Mouse (Mus musculus) spleen, postnatal 36 days (tissue): ENCODE measurements around the gene Srsf7.
"Not testable (repeated sequence)": the region's sequence is repeated elsewhere in the genome, so short reads cannot be mapped to it uniquely, and the experiment has no call there.

Experiments used
- DNase-seq, 2 experiments: peaks; one replicate each; pipeline ENCODE4 v3.0.0; 2022; ENCODE audit warnings: low spot score in 2 of 2, mixed read lengths in 1 of 2

Srsf7 gene

GRCm38 (mm10) chr17:80199160-80199778 is 7.8 kb downstream of the Srsf7 start:
- DNase-seq = no peak

- DNase-seq = no peak
These were observed 14.0 kb downstream of the Srsf7 start for GRCm38 (mm10) chr17:80193075-80193474.

- DNase-seq = no peak
These were observed 23.5 kb downstream of the Srsf7 start for GRCm38 (mm10) chr17:80183615-80184014.

- DNase-seq = no peak
These were observed 26.6 kb downstream of the Srsf7 start for GRCm38 (mm10) chr17:80180468-80180867.

- peak; percentile 66 to 68 for DNase-seq
These were observed 27.1 kb downstream of the Srsf7 start for GRCm38 (mm10) chr17:80179959-80180358.

- DNase-seq = not testable (repeated sequence)
These were observed 28.3 kb downstream of the Srsf7 start for GRCm38 (mm10) chr17:80178846-80179245.

- no peak for DNase-seq
These were observed 31.1 kb downstream of the Srsf7 start for GRCm38 (mm10) chr17:80175966-80176365.

GRCm38 (mm10) chr17:80175386-80175739 is 31.7 kb downstream of the Srsf7 start:
- DNase-seq = peak; percentile 13 to 25

GRCm38 (mm10) chr17:80174699-80175385 is 32.3 kb downstream of the Srsf7 start:
- peak; percentile 20 to 22 for DNase-seq

GRCm38 (mm10) chr17:80174146-80174545 is 33.0 kb downstream of the Srsf7 start:
- DNase-seq = peak; percentile 43 to 48

- DNase-seq = no peak
These were observed 33.4 kb downstream of the Srsf7 start for GRCm38 (mm10) chr17:80173708-80174107.

GRCm38 (mm10) chr17:80172761-80173160 is 34.3 kb downstream of the Srsf7 start:
- DNase-seq = no peak

- DNase-seq = no peak
These were observed 35.2 kb downstream of the Srsf7 start for GRCm38 (mm10) chr17:80171948-80172347.

- DNase-seq = no peak
These were observed 36.2 kb downstream of the Srsf7 start for GRCm38 (mm10) chr17:80170951-80171350.

GRCm38 (mm10) chr17:80169792-80170191 is 37.3 kb downstream of the Srsf7 start:
- DNase-seq = no peak

- DNase-seq = no peak
These were observed 38.5 kb downstream of the Srsf7 start for GRCm38 (mm10) chr17:80168425-80169182.

- DNase-seq = no peak
These were observed 39.3 kb downstream of the Srsf7 start for GRCm38 (mm10) chr17:80167851-80168251.

- no peak for DNase-seq
These were observed 39.7 kb downstream of the Srsf7 start for GRCm38 (mm10) chr17:80167436-80167835.

- no peak for DNase-seq
These were observed 40.8 kb downstream of the Srsf7 start for GRCm38 (mm10) chr17:80166346-80166745.

- DNase-seq = no peak
These were observed 41.4 kb downstream of the Srsf7 start for GRCm38 (mm10) chr17:80165741-80166140.

- no peak for DNase-seq
These were observed 43.1 kb downstream of the Srsf7 start for GRCm38 (mm10) chr17:80163991-80164390.

- no peak for DNase-seq
These were observed 46.7 kb downstream of the Srsf7 start for GRCm38 (mm10) chr17:80160454-80160853.

GRCm38 (mm10) chr17:80157489-80157888 is 49.6 kb downstream of the Srsf7 start:
- no peak for DNase-seq
